Mouse (Mus musculus) macrophage (primary cell): ENCODE data around the gene Amh. TPM values are rescaled to one million over a fixed set of nuclear protein-coding genes. Genes with fewer than 3 reads are reported as not detected.
A peak's percentile ranks its signal among the peaks of the same experiment; 100 is the strongest.

Experiments
- H3K27ac ChIP-seq: fragments of 350-480 bp; formaldehyde crosslinking; 2 replicates; pipeline ENCODE4 v1.9.0; 2021
- H3K36me3 ChIP-seq: fragments of 350-480 bp; formaldehyde crosslinking; 2 replicates; pipeline ENCODE4 v1.9.0; 2021; ENCODE audit errors: inconsistent target
- H3K4me3 ChIP-seq: fragments of 350-480 bp; formaldehyde crosslinking; 2 replicates; pipeline ENCODE4 v1.9.0; 2021; ENCODE audit errors: inconsistent target
- H3K79me2 ChIP-seq: fragments of 350-480 bp; formaldehyde crosslinking; 2 replicates; pipeline ENCODE4 v1.9.0; 2021; ENCODE audit errors: inconsistent target
- WGBS: methylation state at CpG from one replicate; pipeline ENCODE4 v1.1.7; 2026; ENCODE audit warnings: inconsistent platforms; ENCODE audit not compliant: missing documents; 5-methylcytosine and 5-hydroxymethylcytosine counted together
- polyA plus RNA-seq: library from polyadenylated mRNA; stranded (reverse); fragments of 250-400 nt; gene quantifications from 3 replicates; pipeline ENCODE4 v1.2.4, GENCODE M21; 2018; ENCODE audit warnings: inconsistent platforms
- total RNA-seq, 78 experiments: library from RNA; depleted of rRNA; stranded (reverse); fragments of 250-400 nt; gene quantifications; 1 replicate in 9 of 78; 2 replicates in 24 of 78; 3 replicates in 43 of 78; 4 replicates in 2 of 78; pipeline ENCODE4 v1.2.4; 2018; ENCODE audit warnings: inconsistent platforms in 56 of 78

The Amh gene
- total RNA-seq (2018; cell fraction: chromatin; rRNA removed), result 1 to 10 TPM in 14 of 26 experiments, under 1 TPM in 11, not detected in 1; 0.54 to 2.5 (median 1.2) TPM
- total RNA-seq (2018; cell fraction: cytosol; rRNA removed), result under 1 TPM in 7 of 26 experiments, not detected in 19; 0.05 to 0.15 (median 0.10) TPM
- 1 to 10 TPM in 5 of 26 experiments, under 1 TPM in 19, not detected in 2; 0.35 to 1.8 (median 0.64) TPM for total RNA-seq (2018; cell fraction: nucleus; rRNA removed)
- polyA plus RNA-seq, result 0.15 TPM in 1 of 3 replicates, not detected in the others

- Histone ChIP-seq H3K36me3 (peaks cover 29% of the 10 kb centered on the region), H3K27ac (no peak within 1 kb of the TSS), H3K79me2 (peaks cover 24% of the 10 kb centered on the region), H3K4me3 (no peak within 1 kb of the TSS)
- WGBS, result 95% methylated on average over 5 of the region's 6 CpGs
Observed at GRCm38 (mm10) chr10:80804916-80805315, at the start of gene Amh. Amh (plus strand) TSS chr10:80805243.

- peak overlapping the region; percentile 79 for H3K4me3 ChIP-seq
- H3K36me3 ChIP-seq, result no peaks in the 10 kb centered on the region
- under 1% methylated on average over 71 of the region's 75 CpGs for WGBS
- H3K27ac ChIP-seq, result peak overlapping the region; percentile 55
- H3K79me2 ChIP-seq, result peaks cover 50% of the 10 kb centered on the region
Observed at GRCm38 (mm10) chr10:80755291-80756015, 49.6 kb upstream of the Amh start.

GRCm38 (mm10) chr10:80756099-80756498 is 48.9 kb upstream of the Amh start:
- Histone ChIP-seq H3K36me3 (no peaks in the 10 kb centered on the region), H3K79me2 (peaks cover 57% of the 10 kb centered on the region), H3K27ac (peak overlapping the region; percentile 55), H3K4me3 (peak overlapping the region; percentile 79)
- 40% methylated on average over 3 of the region's 3 CpGs for WGBS

- Histone ChIP-seq H3K4me3 (peak overlapping the region; percentile 79), H3K36me3 (no peaks in the 10 kb centered on the region), H3K79me2 (peaks cover 61% of the 10 kb centered on the region), H3K27ac (peak overlapping the region; percentile 55)
- WGBS, result 66% methylated on average over 2 of the region's 2 CpGs
Observed at GRCm38 (mm10) chr10:80756509-80756908, 48.5 kb upstream of the Amh start.

- no peak overlapping the region for H3K4me3 ChIP-seq
- WGBS, result 68% methylated on average over 4 of the region's 4 CpGs
- peaks cover 65% of the 10 kb centered on the region for H3K79me2 ChIP-seq
- 0 out of 2 replicates have a peak overlapping the region, but pooled peaks have one; percentile 55 for H3K27ac ChIP-seq
- H3K36me3 ChIP-seq, result no peaks in the 10 kb centered on the region
Observed at GRCm38 (mm10) chr10:80756967-80757366, 48.1 kb upstream of the Amh start.

GRCm38 (mm10) chr10:80757717-80758116 is 47.3 kb upstream of the Amh start:
- Histone ChIP-seq H3K27ac (peak overlapping the region; percentile 33), H3K4me3 (no peak overlapping the region), H3K79me2 (peaks cover 73% of the 10 kb centered on the region), H3K36me3 (no peaks in the 10 kb centered on the region)
- WGBS, result 80% methylated on average over 5 of the region's 5 CpGs

GRCm38 (mm10) chr10:80758651-80759050 is 46.4 kb upstream of the Amh start:
- Histone ChIP-seq H3K27ac (peak overlapping the region; percentile 33), H3K36me3 (no peaks in the 10 kb centered on the region), H3K4me3 (no peak overlapping the region), H3K79me2 (peaks cover 80% of the 10 kb centered on the region)
- 54% methylated on average over 7 of the region's 7 CpGs for WGBS

GRCm38 (mm10) chr10:80760596-80761524 is 44.2 kb upstream of the Amh start:
- Histone ChIP-seq H3K27ac (no peak overlapping the region), H3K79me2 (peaks cover 98% of the 10 kb centered on the region), H3K4me3 (no peak overlapping the region), H3K36me3 (peaks cover 9% of the 10 kb centered on the region; the same call in 1 of the 2 replicates)
- 88% methylated on average over 4 of the region's 4 CpGs for WGBS

- WGBS, result 88% methylated on average over 3 of the region's 3 CpGs
Observed at GRCm38 (mm10) chr10:80761821-80762220, 43.2 kb upstream of the Amh start.

GRCm38 (mm10) chr10:80763502-80763901 is 41.5 kb upstream of the Amh start:
- Histone ChIP-seq H3K79me2 (peaks cover 79% of the 10 kb centered on the region), H3K36me3 (peaks cover 32% of the 10 kb centered on the region), H3K27ac (no peak overlapping the region), H3K4me3 (no peak overlapping the region)
- 28% methylated on average over 2 of the region's 2 CpGs for WGBS

More at GRCm38 (mm10) chr10:80761821-80762220, 43.2 kb upstream of the Amh start:
- Histone ChIP-seq H3K79me2 (peaks cover 96% of the 10 kb centered on the region), H3K36me3 (peaks cover 18% of the 10 kb centered on the region), H3K27ac (no peak overlapping the region), H3K4me3 (no peak overlapping the region)

- 100% methylated on average over 2 of the region's 2 CpGs for WGBS
- Histone ChIP-seq H3K79me2 (peaks cover 57% of the 10 kb centered on the region), H3K36me3 (peaks cover 50% of the 10 kb centered on the region), H3K27ac (no peak overlapping the region), H3K4me3 (no peak overlapping the region)
Observed at GRCm38 (mm10) chr10:80765746-80766145, 39.3 kb upstream of the Amh start.

GRCm38 (mm10) chr10:80766161-80766815 is 38.8 kb upstream of the Amh start:
- WGBS, result 95% methylated on average over 10 of the region's 10 CpGs
- peaks cover 56% of the 10 kb centered on the region for H3K36me3 ChIP-seq
- no peak overlapping the region for H3K27ac ChIP-seq
- no peak overlapping the region for H3K4me3 ChIP-seq
- peaks cover 51% of the 10 kb centered on the region for H3K79me2 ChIP-seq

- Histone ChIP-seq H3K4me3 (no peak overlapping the region), H3K27ac (no peak overlapping the region), H3K36me3 (peaks cover 76% of the 10 kb centered on the region), H3K79me2 (peaks cover 30% of the 10 kb centered on the region)
- 85% methylated on average over 4 of the region's 6 CpGs for WGBS
Observed at GRCm38 (mm10) chr10:80768365-80768764, 36.7 kb upstream of the Amh start.

- H3K27ac ChIP-seq, result peak overlapping the region; percentile 29
Observed at GRCm38 (mm10) chr10:80773816-80774215, 31.2 kb upstream of the Amh start.

More at GRCm38 (mm10) chr10:80773816-80774215, 31.2 kb upstream of the Amh start:
- 71% methylated on average over 5 of the region's 5 CpGs for WGBS
- Histone ChIP-seq H3K36me3 (peaks cover 88% of the 10 kb centered on the region), H3K79me2 (peaks cover 11% of the 10 kb centered on the region; the same call in 1 of the 2 replicates), H3K4me3 (no peak overlapping the region)
